Mouse (Mus musculus) bone marrow, adult 2 months (tissue): ENCODE measurements at regions not wholly inside any gene's neighbourhood (a gene's known extent, or its start where the extent isn't known, plus 50 kb on each side); places are given as distances from the start of the nearest gene placed in this dataset.

Experiments used
- H3K27ac ChIP-seq: fragments of 200-500 bp; 2 replicates; pipeline ENCODE4 v1.5.1; 2012; ENCODE audit warnings: low read depth, mild to moderate bottlenecking, control low read depth, inconsistent platforms, low read length; ENCODE audit not compliant: control insufficient read depth, poor library complexity, insufficient read depth
- H3K4me1 ChIP-seq: fragments of 200-500 bp; 2 replicates; pipeline ENCODE4 v1.6.1; 2011; ENCODE audit warnings: low read length; ENCODE audit not compliant: control insufficient read depth, insufficient read depth
- H3K4me3 ChIP-seq: fragments of 200-500 bp; replicated peaks from 2 replicates; pipeline ENCODE3; 2011; ENCODE audit warnings: mild to moderate bottlenecking, low read depth, low read length, control low read depth; ENCODE audit not compliant: control insufficient read depth
- CTCF ChIP-seq: fragments of 200-500 bp; IDR thresholded peaks from 2 replicates; pipeline ENCODE4 v1.5.1; 2011; ENCODE audit warnings: low read length, control low read depth; ENCODE audit not compliant: control insufficient read depth, insufficient read depth
- POLR2A ChIP-seq: fragments of 200-500 bp; IDR thresholded peaks from 2 replicates; pipeline ENCODE4 v1.6.1; 2011; ENCODE audit warnings: low read depth, mild to moderate bottlenecking, control low read depth, low read length, borderline replicate concordance; ENCODE audit not compliant: control insufficient read depth
- WGBS: fragments of 180-500 bp; shearing (Covaris S2); methylation state at CpG from one replicate; pipeline ENCODE4 v1.1.7; 2018; 5-methylcytosine and 5-hydroxymethylcytosine counted together

GRCm38 (mm10) chr13:110735511-110735910, 340.7 kb downstream of the Plk2 start:
- H3K27ac ChIP-seq = no peak overlapping the region
- TF ChIP-seq POLR2A (no peak), CTCF (no peak)
- H3K4me1 ChIP-seq = no peaks in the 10 kb centered on the region
- H3K4me3 ChIP-seq = no peak overlapping the region
- 55% methylated on average over 5 of the region's 5 CpGs for WGBS

- 71% methylated on average over 11 of the region's 11 CpGs for WGBS
- H3K4me3 ChIP-seq = no peak overlapping the region
- no peaks in the 10 kb centered on the region for H3K4me1 ChIP-seq
- TF ChIP-seq CTCF (no peak), POLR2A (no peak)
- H3K27ac ChIP-seq = no peak overlapping the region
These were observed 346.8 kb downstream of the Plk2 start for GRCm38 (mm10) chr13:110741576-110742206.

GRCm38 (mm10) chr13:110747223-110747868, 352.5 kb downstream of the Plk2 start:
- TF ChIP-seq CTCF = no peak
- no peak for TF ChIP-seq POLR2A
- no peak overlapping the region for H3K27ac ChIP-seq
- 16% methylated on average over 6 of the region's 6 CpGs for WGBS

GRCm38 (mm10) chr13:110752746-110753145, 357.9 kb downstream of the Plk2 start:
- H3K4me1 ChIP-seq = no peaks in the 10 kb centered on the region
- no peak overlapping the region for H3K4me3 ChIP-seq
- H3K27ac ChIP-seq = no peak overlapping the region
- TF ChIP-seq POLR2A = no peak
- TF ChIP-seq CTCF = no peak
- 81% methylated on average over 4 of the region's 4 CpGs for WGBS

More at GRCm38 (mm10) chr13:110747223-110747868, 352.5 kb downstream of the Plk2 start:
- H3K4me3 ChIP-seq = no peak overlapping the region
- H3K4me1 ChIP-seq = no peaks in the 10 kb centered on the region

GRCm38 (mm10) chr13:110754548-110754947, 359.7 kb downstream of the Plk2 start:
- TF ChIP-seq POLR2A = no peak
- TF ChIP-seq CTCF = no peak
- no peaks in the 10 kb centered on the region for H3K4me1 ChIP-seq
- H3K4me3 ChIP-seq = no peak overlapping the region
- 88% methylated on average over 9 of the region's 9 CpGs for WGBS
- no peak overlapping the region for H3K27ac ChIP-seq

GRCm38 (mm10) chr13:110756877-110757276, 362.0 kb downstream of the Plk2 start:
- Histone ChIP-seq H3K4me1 (no peaks in the 10 kb centered on the region), H3K27ac (no peak overlapping the region), H3K4me3 (no peak overlapping the region)
- 70% methylated on average over 2 of the region's 2 CpGs for WGBS
- TF ChIP-seq CTCF (no peak), POLR2A (no peak)

GRCm38 (mm10) chr13:110769210-110769609, 374.4 kb downstream of the Plk2 start:
- Histone ChIP-seq H3K27ac (no peak overlapping the region), H3K4me3 (no peak overlapping the region), H3K4me1 (no peaks in the 10 kb centered on the region)
- TF ChIP-seq POLR2A (no peak), CTCF (no peak)

GRCm38 (mm10) chr13:110775251-110775650, 380.4 kb downstream of the Plk2 start:
- TF ChIP-seq POLR2A = no peak
- no peak for TF ChIP-seq CTCF
- no peaks in the 10 kb centered on the region for H3K4me1 ChIP-seq
- no peak overlapping the region for H3K27ac ChIP-seq
- H3K4me3 ChIP-seq = no peak overlapping the region
